Mouse (Mus musculus): ENCODE results near the gene Stt3a.

Gene Stt3a

GRCm38 (mm10) chr9:36726131-36727033, 41.1 kb downstream of the Stt3a start:
- in situ Hi-C loops (cut with MboI; ENCODE audit: low sequenced_read_pairs): no loop called here

- in situ Hi-C loops (cut with MboI; ENCODE audit: low sequenced_read_pairs): no loop called here
Measured at GRCm38 (mm10) chr9:36716624-36717023, 50.9 kb downstream of the Stt3a start.

GRCm38 (mm10) chr9:36707304-36707703, 60.2 kb downstream of the Stt3a start:
- in situ Hi-C loops (cut with MboI; ENCODE audit: low sequenced_read_pairs): no loop called here

GRCm38 (mm10) chr9:36705923-36706322, 61.6 kb downstream of the Stt3a start:
- in situ Hi-C loops (cut with MboI; ENCODE audit: low sequenced_read_pairs): no loop called here

- in situ Hi-C loops (cut with MboI; ENCODE audit: low sequenced_read_pairs): loop anchor here (25.0 kb wide), 1 partner anchor 257 kb away; the partner anchor contains the start of gene Gm7257
Measured at GRCm38 (mm10) chr9:36694276-36694675, 73.2 kb downstream of the Stt3a start.

- in situ Hi-C loops (cut with MboI; ENCODE audit: low sequenced_read_pairs): loop anchor here (25.0 kb wide), 1 partner anchor 256 kb away; the partner anchor contains the start of gene Gm7257
Measured at GRCm38 (mm10) chr9:36692920-36693319, 74.6 kb downstream of the Stt3a start, which contains the start of gene Acrv1. Acrv1 (plus strand) TSS chr9:36693220.

- in situ Hi-C loops (cut with MboI; ENCODE audit: low sequenced_read_pairs): loop anchor here (25.0 kb wide), 1 partner anchor 250 kb away; the partner anchor contains the start of gene Gm7257
Measured at GRCm38 (mm10) chr9:36687329-36687728, 80.2 kb downstream of the Stt3a start.

GRCm38 (mm10) chr9:36681424-36681823, 86.1 kb downstream of the Stt3a start:
- in situ Hi-C loops (cut with MboI; ENCODE audit: low sequenced_read_pairs): loop anchor here (25.0 kb wide), 1 partner anchor 244 kb away; the partner anchor contains the start of gene Gm7257

All from CH12F3 (cell line).